Mouse (Mus musculus): Measurements from ENCODE around the gene Prr5. TPM values are rescaled to one million over a fixed set of nuclear protein-coding genes. Genes with fewer than 3 reads are reported as not detected.

The Prr5 gene
- total RNA-seq, 2 experiments from 2014 or later = 3.4 to 3.5 TPM

DNA sequence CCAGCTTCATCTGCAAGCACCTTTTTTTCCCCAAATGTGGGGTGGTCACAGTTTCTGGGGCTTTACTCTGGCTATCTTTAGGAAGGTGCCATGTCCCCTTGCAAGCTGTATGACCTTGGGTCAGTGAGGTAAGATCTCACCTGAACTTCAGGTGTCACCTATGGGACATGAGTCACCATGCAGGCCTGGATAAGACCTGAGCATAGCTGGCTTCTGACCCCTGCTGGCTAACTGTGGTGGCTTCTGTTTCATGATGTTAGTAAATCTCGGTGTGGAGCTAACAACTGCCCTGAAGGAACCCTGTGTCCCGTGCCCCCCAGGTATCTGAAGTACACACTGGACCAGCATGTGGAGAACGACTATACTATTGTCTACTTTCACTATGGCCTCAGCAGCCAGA lies 72.2 kb downstream of the Prr5 start:
- no peak for DNase-seq
- intact Hi-C loops (cut with DNase I) = no loop called here

DNA sequence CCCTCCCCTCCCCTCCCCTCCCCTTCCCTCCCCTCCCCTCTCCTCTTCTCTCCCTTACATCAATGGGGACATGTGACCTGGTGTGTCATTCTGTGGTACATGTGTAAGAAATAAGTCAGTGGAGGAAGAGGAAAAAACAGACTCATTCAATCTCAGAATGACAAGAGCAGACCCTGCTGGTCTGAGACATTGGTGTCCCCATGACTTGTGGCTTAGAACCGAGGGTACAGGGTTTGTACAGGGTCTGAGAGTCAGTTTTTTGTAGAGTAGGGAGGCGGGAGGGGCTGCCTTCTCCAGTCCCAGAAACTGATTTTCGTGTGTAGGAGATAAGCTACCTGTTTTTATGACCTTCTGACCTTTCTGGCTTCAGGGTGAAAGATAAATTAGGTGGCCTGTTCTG lies 73.9 kb downstream of the Prr5 start:
- no peak for DNase-seq
- intact Hi-C loops (cut with DNase I) = no loop called here

DNA sequence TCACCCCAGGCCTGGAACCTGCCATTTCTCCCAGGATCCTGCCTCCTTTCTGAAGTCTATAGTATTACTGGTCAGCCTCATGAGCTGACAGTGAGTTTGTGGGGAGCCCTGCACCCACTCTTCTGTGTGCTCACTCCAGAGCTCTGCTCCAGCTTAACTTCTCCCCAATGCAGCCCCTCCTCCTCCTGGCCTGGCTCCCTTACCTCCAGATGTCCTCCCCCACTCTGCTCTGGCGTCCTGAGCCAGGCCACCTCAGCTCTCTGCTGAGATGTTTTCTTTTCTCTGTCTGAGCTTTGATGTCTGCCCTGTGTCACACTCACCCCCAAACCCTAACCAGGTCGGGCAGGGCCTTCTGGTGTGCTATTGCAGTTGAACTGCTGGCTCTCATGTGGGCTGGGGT lies 74.9 kb downstream of the Prr5 start:
- DNase-seq = no peak
- intact Hi-C loops (cut with DNase I) = no loop called here

DNA sequence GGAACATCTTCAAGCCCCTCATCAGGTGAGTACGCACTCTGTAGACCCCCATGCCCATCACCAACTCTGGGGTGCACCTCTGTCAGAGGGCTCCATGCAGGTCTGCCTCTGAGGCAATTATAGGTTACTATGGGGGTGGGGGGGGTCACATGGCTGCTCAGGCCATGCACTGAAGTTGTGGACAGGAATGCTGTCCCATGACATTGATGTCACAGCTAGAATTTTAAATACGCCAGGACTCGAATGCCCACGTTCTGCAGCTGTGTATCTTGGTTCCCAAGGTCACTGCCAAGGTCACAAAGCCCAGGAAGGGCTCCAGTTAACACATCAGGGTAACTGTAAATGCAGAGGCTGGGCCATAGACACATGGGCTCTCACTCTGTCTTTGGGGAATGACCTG lies 76.4 kb downstream of the Prr5 start:
- intact Hi-C loops (cut with DNase I) = no loop called here
- DNase-seq = no peak

Other genes starting within 250 kb of the Prr5 start
- under 1 TPM; 0.43 to 0.74 TPM for gene Shisal1, start 222.5 kb upstream of the Prr5 start, total RNA-seq (2021)
- 1 to 10 TPM; 3.1 to 3.4 TPM for gene Rtl6, start 111.8 kb upstream of the Prr5 start, total RNA-seq (2021)
- under 1 TPM; 0.17 to 0.38 TPM for gene Arhgap8, start 50.4 kb downstream of the Prr5 start, total RNA-seq (2021)
- under 1 TPM; 0.43 to 0.49 TPM for gene Phf21b, start 186.4 kb downstream of the Prr5 start, total RNA-seq (2021)

Measured in gastrocnemius, postnatal 36 days (tissue).